Mouse (Mus musculus) splenic B cell, adult 2 months (primary cell): Measurements from ENCODE around the gene Parp1.
"Not testable (repeated sequence)": the region's sequence is repeated elsewhere in the genome, so short reads cannot be mapped to it uniquely, and the experiment has no call there.

ENCODE experiments used
- DNase-seq: peaks from one replicate; pipeline ENCODE4 v3.0.0-alpha.2; 2011; ENCODE audit warnings: low read depth, low spot score
- H3K27me3 ChIP-seq: 2 replicates; pipeline ENCODE4 v1.6.1; 2012; ENCODE audit warnings: mild to moderate bottlenecking, low read length, moderate library complexity, mixed read lengths; ENCODE audit not compliant: control insufficient read depth, poor library complexity, insufficient read depth, severe bottlenecking
- H3K36me3 ChIP-seq: 2 replicates; pipeline ENCODE4 v1.6.1; 2012; ENCODE audit warnings: mild to moderate bottlenecking, low read length, moderate library complexity, mixed read lengths; ENCODE audit not compliant: control insufficient read depth, poor library complexity, insufficient read depth, severe bottlenecking

The Parp1 gene

GRCm38 (mm10) chr1:180546798-180547750 lies 21.6 kb upstream of the Parp1 start:
- Histone ChIP-seq H3K36me3 (no peaks in the 10 kb centered on the region), H3K27me3 (no peaks in the 10 kb centered on the region)
- no peak for DNase-seq

- peak; percentile 42 for DNase-seq
Measured at GRCm38 (mm10) chr1:180547751-180548669, 20.7 kb upstream of the Parp1 start.

GRCm38 (mm10) chr1:180549539-180550308 lies 19.0 kb upstream of the Parp1 start:
- no peak for DNase-seq
- H3K36me3 ChIP-seq, result no peaks in the 10 kb centered on the region
- no peaks in the 10 kb centered on the region for H3K27me3 ChIP-seq

More at GRCm38 (mm10) chr1:180547751-180548669, 20.7 kb upstream of the Parp1 start:
- no peaks in the 10 kb centered on the region for H3K27me3 ChIP-seq
- H3K36me3 ChIP-seq, result no peaks in the 10 kb centered on the region

GRCm38 (mm10) chr1:180550770-180551169 lies 18.0 kb upstream of the Parp1 start:
- no peaks in the 10 kb centered on the region for H3K27me3 ChIP-seq
- DNase-seq, result peak; percentile 48
- no peaks in the 10 kb centered on the region for H3K36me3 ChIP-seq

- no peaks in the 10 kb centered on the region for H3K27me3 ChIP-seq
- no peak for DNase-seq
- no peaks in the 10 kb centered on the region for H3K36me3 ChIP-seq
Measured at GRCm38 (mm10) chr1:180556899-180557298, 11.8 kb upstream of the Parp1 start.

- DNase-seq, result no peak
- Histone ChIP-seq H3K36me3 (no peaks in the 10 kb centered on the region), H3K27me3 (no peaks in the 10 kb centered on the region)
Measured at GRCm38 (mm10) chr1:180559454-180559853, 9.3 kb upstream of the Parp1 start.

- no peaks in the 10 kb centered on the region for H3K27me3 ChIP-seq
- no peak for DNase-seq
- H3K36me3 ChIP-seq, result no peaks in the 10 kb centered on the region
Measured at GRCm38 (mm10) chr1:180561187-180561586, 7.5 kb upstream of the Parp1 start.

- Histone ChIP-seq H3K36me3 (no peaks in the 10 kb centered on the region), H3K27me3 (no peaks in the 10 kb centered on the region)
- no peak for DNase-seq
Measured at GRCm38 (mm10) chr1:180564885-180565284, 3.8 kb upstream of the Parp1 start.

GRCm38 (mm10) chr1:180567761-180568160 lies 963 bp upstream of the Parp1 start:
- no peak for DNase-seq
- Histone ChIP-seq H3K36me3 (peaks cover under 1% of the 10 kb centered on the region; the same call in 1 of the 2 replicates), H3K27me3 (no peaks in the 10 kb centered on the region)

- Histone ChIP-seq H3K27me3 (no peaks in the 10 kb centered on the region), H3K36me3 (peaks cover 2% of the 10 kb centered on the region; the same call in 1 of the 2 replicates)
- DNase-seq, result no peak
Measured at GRCm38 (mm10) chr1:180568248-180568647, 476 bp upstream of the Parp1 start.

GRCm38 (mm10) chr1:180569453-180569852 lies 729 bp downstream of the Parp1 start:
- DNase-seq, result no peak
- Histone ChIP-seq H3K36me3 (peaks cover 3% of the 10 kb centered on the region; the same call in 1 of the 2 replicates), H3K27me3 (no peaks in the 10 kb centered on the region)

GRCm38 (mm10) chr1:180570181-180570580 lies 1.5 kb downstream of the Parp1 start:
- no peak for DNase-seq

GRCm38 (mm10) chr1:180571018-180571589 lies 2.4 kb downstream of the Parp1 start:
- H3K27me3 ChIP-seq, result no peaks in the 10 kb centered on the region
- H3K36me3 ChIP-seq, result peaks cover 6% of the 10 kb centered on the region
- DNase-seq, result no peak

More at GRCm38 (mm10) chr1:180570181-180570580, 1.5 kb downstream of the Parp1 start:
- H3K36me3 ChIP-seq, result peaks cover 5% of the 10 kb centered on the region
- H3K27me3 ChIP-seq, result no peaks in the 10 kb centered on the region

- H3K27me3 ChIP-seq, DNase-seq, H3K36me3 ChIP-seq: not testable (repeated sequence)
Measured at GRCm38 (mm10) chr1:180571721-180572120, 3.0 kb downstream of the Parp1 start.
